Mouse (Mus musculus): ENCODE measurements around the gene 2410004P03Rik. TPM values are rescaled to one million over a fixed set of nuclear protein-coding genes. Genes with fewer than 3 reads are reported as not detected.

The 2410004P03Rik gene
- polyA plus RNA-seq, 1 experiment from 2014 or later: 0.29 TPM

DNA sequence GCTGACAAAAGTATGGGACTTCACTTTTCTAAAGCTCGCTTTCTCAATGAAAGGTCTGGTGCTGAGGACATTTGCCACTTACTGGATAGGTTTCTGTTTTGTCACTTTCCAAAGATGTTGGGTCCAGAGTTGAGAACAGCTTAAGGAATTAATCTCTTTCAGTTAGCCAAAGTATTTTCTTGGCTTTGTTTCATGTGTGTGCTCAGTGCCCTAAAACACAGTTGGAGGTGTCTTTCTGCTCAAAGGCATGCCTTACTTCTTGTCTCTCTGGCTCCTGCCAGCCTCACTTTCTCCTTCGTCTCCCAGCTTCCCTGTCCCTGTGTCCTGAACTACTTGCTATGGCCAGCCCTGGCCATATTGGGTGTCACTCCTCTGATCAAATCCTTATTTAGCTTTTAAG, 20.2 kb downstream of the 2410004P03Rik start:
- Histone ChIP-seq H3K9ac (no peak overlapping the region), H3K4me2 (no peak overlapping the region), H3K4me3 (ENCODE audit: low read depth, low read length) (no peak overlapping the region), H3K27ac (ENCODE audit: low read depth) (no peak overlapping the region), H3K27me3 (ENCODE audit: insufficient read depth, low read length) (no peaks in the 10 kb centered on the region), H3K4me1 (ENCODE audit: insufficient read depth) (no peaks in the 10 kb centered on the region), H3K9me3 (ENCODE audit: low read depth, low read length) (no peaks in the 10 kb centered on the region), H3K36me3 (ENCODE audit: insufficient read depth) (peaks cover 19% of the 10 kb centered on the region)
- ATAC-seq (ENCODE audit: insufficient read depth): no peak
- TF ChIP-seq CTCF (IDR thresholded peaks at IDR 0.05; ENCODE audit: low read depth): no peak
- no peak for DNase-seq
- 88% methylated on average over 2 of the region's 2 CpGs for WGBS

DNA sequence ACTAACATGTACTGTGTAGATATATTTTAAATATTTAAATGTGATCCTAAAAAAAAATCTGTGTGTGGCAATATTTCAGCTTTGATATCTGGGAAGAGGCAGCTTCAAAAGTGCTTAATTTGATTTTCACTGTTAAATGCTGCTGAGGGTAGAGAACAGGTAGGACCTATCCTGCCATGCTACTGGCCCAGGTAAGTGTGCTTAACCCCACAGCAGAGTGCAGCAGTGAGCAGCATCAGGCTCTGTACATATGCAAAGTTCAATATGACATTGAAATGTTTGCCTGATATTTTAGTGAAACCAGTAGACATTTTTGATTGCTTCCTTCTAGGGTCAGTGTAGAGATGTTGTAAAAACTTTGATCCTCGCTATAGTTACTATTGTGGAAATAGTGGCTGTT, 25.7 kb downstream of the 2410004P03Rik start:
- WGBS: 91% methylated on average over 1 of the region's 1 CpGs
- ATAC-seq (ENCODE audit: insufficient read depth): no peak

GRCm38 (mm10) chr12:16977120-16977519, 34.4 kb downstream of the 2410004P03Rik start:
- DNase-seq: no peak

More for the DNA sequence above, 25.7 kb downstream of the 2410004P03Rik start:
- Histone ChIP-seq H3K27me3 (ENCODE audit: insufficient read depth, low read length) (no peaks in the 10 kb centered on the region), H3K4me1 (ENCODE audit: insufficient read depth) (no peaks in the 10 kb centered on the region), H3K9me3 (ENCODE audit: low read depth, low read length) (no peaks in the 10 kb centered on the region), H3K36me3 (ENCODE audit: insufficient read depth) (peaks cover 45% of the 10 kb centered on the region), H3K4me2 (no peak overlapping the region), H3K9ac (no peak overlapping the region), H3K4me3 (ENCODE audit: low read depth, low read length) (no peak overlapping the region), H3K27ac (ENCODE audit: low read depth) (no peak overlapping the region)
- TF ChIP-seq CTCF (IDR thresholded peaks at IDR 0.05; ENCODE audit: low read depth): no peak
- no peak for DNase-seq

DNA sequence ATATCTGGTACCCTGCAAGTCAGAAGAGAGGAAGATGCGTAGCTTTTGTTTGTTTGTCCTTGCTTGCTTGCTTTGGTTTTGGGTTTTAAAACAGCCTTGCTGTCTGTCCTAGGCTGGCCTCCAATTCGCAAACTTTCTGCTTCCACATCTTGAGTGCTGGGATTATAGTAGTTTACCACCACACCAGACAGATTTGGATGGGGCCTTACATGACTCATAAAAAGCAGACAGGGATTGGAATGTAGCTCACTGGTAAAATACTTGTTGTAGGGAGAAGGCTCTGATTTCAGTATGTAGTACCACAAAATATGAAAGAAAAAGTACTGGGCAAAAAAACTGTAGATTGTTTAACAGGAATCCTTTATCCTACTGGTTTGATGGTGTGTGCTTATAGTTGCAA, 44.7 kb downstream of the 2410004P03Rik start:
- no peak overlapping the region for H3K4me2 ChIP-seq
- no peak overlapping the region for H3K27ac ChIP-seq (ENCODE audit: low read depth)
- no peaks in the 10 kb centered on the region for H3K4me1 ChIP-seq (ENCODE audit: insufficient read depth)
- DNase-seq (no peak), ATAC-seq (ENCODE audit: insufficient read depth) (no peak)
- no peak for TF ChIP-seq CTCF (IDR thresholded peaks at IDR 0.05; ENCODE audit: low read depth)
- WGBS: 93% methylated on average over 2 of the region's 2 CpGs
- no peak overlapping the region for H3K4me3 ChIP-seq (ENCODE audit: low read depth, low read length)
- no peaks in the 10 kb centered on the region for H3K9me3 ChIP-seq (ENCODE audit: low read depth, low read length)
- H3K9ac ChIP-seq: no peak overlapping the region
- H3K36me3 ChIP-seq (ENCODE audit: insufficient read depth): peaks cover 59% of the 10 kb centered on the region
- H3K27me3 ChIP-seq (ENCODE audit: insufficient read depth, low read length): no peaks in the 10 kb centered on the region

More at GRCm38 (mm10) chr12:16977120-16977519, 34.4 kb downstream of the 2410004P03Rik start:
- ATAC-seq (ENCODE audit: insufficient read depth): no peak
- no peaks in the 10 kb centered on the region for H3K27me3 ChIP-seq (ENCODE audit: insufficient read depth, low read length)
- no peak overlapping the region for H3K27ac ChIP-seq (ENCODE audit: low read depth)
- H3K9me3 ChIP-seq (ENCODE audit: low read depth, low read length): no peaks in the 10 kb centered on the region
- H3K4me2 ChIP-seq: no peak overlapping the region
- H3K9ac ChIP-seq: no peak overlapping the region
- no peaks in the 10 kb centered on the region for H3K4me1 ChIP-seq (ENCODE audit: insufficient read depth)
- no peak for TF ChIP-seq CTCF (IDR thresholded peaks at IDR 0.05; ENCODE audit: low read depth)
- H3K4me3 ChIP-seq (ENCODE audit: low read depth, low read length): no peak overlapping the region
- H3K36me3 ChIP-seq (ENCODE audit: insufficient read depth): peaks cover 87% of the 10 kb centered on the region

DNA sequence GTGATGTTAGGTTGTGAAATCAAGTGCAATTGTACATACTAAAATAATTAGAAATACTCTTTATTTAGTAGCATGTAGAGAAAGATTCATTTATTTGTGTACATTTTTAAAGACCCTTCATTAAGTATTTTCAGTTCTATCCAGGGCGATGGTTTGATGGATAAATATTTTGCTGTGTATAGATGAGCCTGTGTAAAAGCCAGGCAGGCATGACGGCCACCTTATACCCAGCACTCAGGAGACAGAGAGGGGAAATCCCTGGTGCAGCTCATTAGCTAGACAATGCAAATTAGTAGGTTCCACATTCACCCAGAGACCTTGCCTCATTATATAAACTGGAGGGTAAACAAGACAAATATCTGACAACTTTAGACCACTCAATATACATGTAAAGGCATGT, 48.2 kb downstream of the 2410004P03Rik start:
- no peaks in the 10 kb centered on the region for H3K27me3 ChIP-seq (ENCODE audit: insufficient read depth, low read length)
- 88% methylated on average over 2 of the region's 2 CpGs for WGBS
- H3K4me2 ChIP-seq: no peak overlapping the region
- peaks cover 66% of the 10 kb centered on the region for H3K36me3 ChIP-seq (ENCODE audit: insufficient read depth)
- H3K4me1 ChIP-seq (ENCODE audit: insufficient read depth): no peaks in the 10 kb centered on the region
- no peak overlapping the region for H3K9ac ChIP-seq
- no peak for TF ChIP-seq CTCF (IDR thresholded peaks at IDR 0.05; ENCODE audit: low read depth)
- H3K27ac ChIP-seq (ENCODE audit: low read depth): no peak overlapping the region
- ATAC-seq (ENCODE audit: insufficient read depth): no peak
- no peak for DNase-seq
- no peak overlapping the region for H3K4me3 ChIP-seq (ENCODE audit: low read depth, low read length)
- no peaks in the 10 kb centered on the region for H3K9me3 ChIP-seq (ENCODE audit: low read depth, low read length)

DNA sequence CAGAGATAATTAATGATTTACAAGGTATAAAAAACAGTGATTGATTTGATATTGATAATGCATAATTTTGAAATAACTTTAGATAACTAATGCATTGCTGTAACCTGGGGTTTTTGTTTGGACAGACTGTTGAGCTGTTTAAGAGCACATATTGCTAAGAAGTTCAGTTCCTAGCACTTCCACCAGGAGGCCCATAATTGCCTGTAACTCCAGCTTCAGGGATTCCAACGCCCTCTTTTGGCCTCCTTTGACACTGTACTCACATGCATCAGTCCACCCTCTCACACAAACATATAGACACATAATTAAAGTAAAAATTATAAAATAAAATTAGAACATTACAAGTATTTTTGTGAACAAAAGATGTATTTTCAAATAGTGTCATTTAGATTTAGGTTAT, 52.7 kb downstream of the 2410004P03Rik start:
- Histone ChIP-seq H3K27ac (ENCODE audit: low read depth) (no peak overlapping the region), H3K4me2 (no peak overlapping the region), H3K36me3 (ENCODE audit: insufficient read depth) (peaks cover 67% of the 10 kb centered on the region), H3K9ac (no peak overlapping the region), H3K27me3 (ENCODE audit: insufficient read depth, low read length) (no peaks in the 10 kb centered on the region), H3K4me3 (ENCODE audit: low read depth, low read length) (no peak overlapping the region), H3K9me3 (ENCODE audit: low read depth, low read length) (no peaks in the 10 kb centered on the region), H3K4me1 (ENCODE audit: insufficient read depth) (no peaks in the 10 kb centered on the region)
- 68% methylated on average over 1 of the region's 1 CpGs for WGBS
- DNase-seq: peak; percentile 64
- TF ChIP-seq CTCF (IDR thresholded peaks at IDR 0.05; ENCODE audit: low read depth): peak; percentile 57
- ATAC-seq (ENCODE audit: insufficient read depth): no peak

Other genes with a start within 250 kb of the 2410004P03Rik start
- 3.1 and 4.4 TPM in 2 replicates for gene Greb1, start 210.8 kb downstream of the 2410004P03Rik start, polyA plus RNA-seq (2014; fragmentation: Nextera tagmentation; extraction: Ambion mirVana)
- 49.0 and 49.8 TPM in 2 replicates for gene E2f6, start 200.8 kb downstream of the 2410004P03Rik start, polyA plus RNA-seq (2014; fragmentation: Nextera tagmentation; extraction: Ambion mirVana)
- 22.6 and 23.2 TPM in 2 replicates for gene Rock2, start 116.8 kb downstream of the 2410004P03Rik start, polyA plus RNA-seq (2014; fragmentation: Nextera tagmentation; extraction: Ambion mirVana)
- 3.7 and 3.8 TPM in 2 replicates for gene Pqlc3, start 11.3 kb downstream of the 2410004P03Rik start, polyA plus RNA-seq (2014; fragmentation: Nextera tagmentation; extraction: Ambion mirVana)
- 0.19 and 0.34 TPM in 2 replicates for gene Kcnf1, start 165.2 kb upstream of the 2410004P03Rik start, polyA plus RNA-seq (2014; fragmentation: Nextera tagmentation; extraction: Ambion mirVana)